In genomic region chr11:116412028-116412827, GRCm38 (mm10) we compare ENCODE assay signal across 7 mouse cellular contexts. TPM values are rescaled to one million over a fixed set of nuclear protein-coding genes. Genes with fewer than 3 reads are reported as not detected.
DNase-seq lines count a peak whose midpoint lies in the region; ATAC-seq and TF ChIP-seq lines count a peak whose summit lies in the region.

No protein-coding gene starts in this region.

- WGBS in cerebellum, adult 2 months, result under 1% methylated on average over 74 of the region's 76 CpGs
- WGBS in forebrain, embryonic 16.5 days, result under 1% methylated on average over 61 of the region's 76 CpGs
- under 1% methylated on average over 54 of the region's 76 CpGs for WGBS in limb, embryonic 13.5 days
- under 1% methylated on average over 76 of the region's 76 CpGs for WGBS in neural tube, embryonic 13.5 days

- H3K27ac ChIP-seq in cerebellum, adult 2 months (ENCODE audit: insufficient read depth, low read length), result no peak overlapping the region
- H3K27ac ChIP-seq in forebrain, embryonic 16.5 days (ENCODE audit: low read length), result peak overlapping the region; percentile 87
- peak overlapping the region; percentile 28; the same call in 1 of the 2 replicates for H3K27ac ChIP-seq in limb, embryonic 13.5 days
- peak overlapping the region; percentile 93 for H3K27ac ChIP-seq in neural tube, embryonic 13.5 days (replicated peaks)

- DNase-seq in right cerebral cortex, adult 18-20 months, result peak; percentile 34
- DNase-seq in right cerebral cortex, postnatal 36 days (ENCODE audit: low spot score in 2 of 2), result no peak
- peak; percentile 27 to 41 for DNase-seq in cerebellum, adult 2 months
- no peak for DNase-seq in left cerebral cortex, postnatal 25 days (ENCODE audit: low spot score in 2 of 2)

- TF ChIP-seq POLR2A in cerebellum, adult 2 months (IDR thresholded peaks at IDR 0.05; ENCODE audit: borderline replicate concordance, insufficient read depth, low read length), result no peak

- H3K27me3 ChIP-seq in cerebellum, adult 2 months (ENCODE audit: control insufficient read depth, insufficient read depth, low read length), result no peaks in the 10 kb centered on the region; the same call in 1 of the 2 replicates
- H3K27me3 ChIP-seq in forebrain, embryonic 16.5 days (replicated peaks; ENCODE audit: control insufficient read depth, insufficient read depth, low read length), result no peaks in the 10 kb centered on the region
- no peaks in the 10 kb centered on the region for H3K27me3 ChIP-seq in limb, embryonic 13.5 days
- no peaks in the 10 kb centered on the region for H3K27me3 ChIP-seq in neural tube, embryonic 13.5 days

- H3K9me3 ChIP-seq in forebrain, embryonic 16.5 days (ENCODE audit: control insufficient read depth, low read length), result no peaks in the 10 kb centered on the region
- no peaks in the 10 kb centered on the region for H3K9me3 ChIP-seq in limb, embryonic 13.5 days
- no peaks in the 10 kb centered on the region for H3K9me3 ChIP-seq in neural tube, embryonic 13.5 days

- peak; percentile 34 for ATAC-seq in forebrain, embryonic 16.5 days
- peak; percentile 25 for ATAC-seq in limb, embryonic 13.5 days (ENCODE audit: low FRiP score, low read depth)
- peak; percentile 42 for ATAC-seq in neural tube, embryonic 13.5 days (ENCODE audit: low read depth)

- H3K4me2 ChIP-seq in forebrain, embryonic 16.5 days (ENCODE audit: low read length), result peak overlapping the region; percentile 93
- peak overlapping the region; percentile 99 for H3K4me2 ChIP-seq in limb, embryonic 13.5 days (replicated peaks)
- peak overlapping the region; percentile 76 for H3K4me2 ChIP-seq in neural tube, embryonic 13.5 days

- peaks cover 8% of the 10 kb centered on the region; the same call in 1 of the 2 replicates for H3K4me1 ChIP-seq in cerebellum, adult 2 months (ENCODE audit: control insufficient read depth, insufficient read depth, low read length)
- peaks cover 21% of the 10 kb centered on the region for H3K4me1 ChIP-seq in forebrain, embryonic 16.5 days (replicated peaks; ENCODE audit: control insufficient read depth, insufficient read depth, low read length)
- peaks cover 31% of the 10 kb centered on the region for H3K4me1 ChIP-seq in limb, embryonic 13.5 days
- peaks cover 25% of the 10 kb centered on the region for H3K4me1 ChIP-seq in neural tube, embryonic 13.5 days (replicated peaks)

- intact Hi-C loops in left cerebral cortex, postnatal 25 days (cut with DNase I), result no loop called here

- H3K9ac ChIP-seq in forebrain, embryonic 16.5 days (replicated peaks; ENCODE audit: low read depth, low read length), result peak overlapping the region; percentile 93
- peak overlapping the region; percentile 89 for H3K9ac ChIP-seq in limb, embryonic 13.5 days
- H3K9ac ChIP-seq in neural tube, embryonic 13.5 days, result peak overlapping the region; percentile 96

- H3K4me3 ChIP-seq in cerebellum, adult 2 months (replicated peaks; ENCODE audit: insufficient read depth, low read depth, low read length), result peak overlapping the region; percentile 63
- peak overlapping the region; percentile 77 for H3K4me3 ChIP-seq in forebrain, embryonic 16.5 days (replicated peaks; ENCODE audit: low read length)
- H3K4me3 ChIP-seq in limb, embryonic 13.5 days, result peak overlapping the region; percentile 83
- H3K4me3 ChIP-seq in neural tube, embryonic 13.5 days, result peak overlapping the region; percentile 70

- H3K36me3 ChIP-seq in forebrain, embryonic 16.5 days (ENCODE audit: control insufficient read depth, insufficient read depth), result no peaks in the 10 kb centered on the region
- H3K36me3 ChIP-seq in limb, embryonic 13.5 days, result no peaks in the 10 kb centered on the region
- H3K36me3 ChIP-seq in neural tube, embryonic 13.5 days, result no peaks in the 10 kb centered on the region

- TF ChIP-seq CTCF in cerebellum, adult 2 months (IDR thresholded peaks at IDR 0.05; ENCODE audit: borderline replicate concordance, insufficient read depth, low read depth, low read length), result no peak

RNA-seq across cellular contexts. Expression of gene Rnf157, which starts 0.6 kb away (rescaled TPM):
- 121 and 147 TPM in 2 replicates for polyA plus RNA-seq in cerebellum, adult 2 months (2012; rRNA removed)
- polyA plus RNA-seq in forebrain, embryonic 16.5 days (2015; fragmentation: Nextera tagmentation; extraction: Ambion mirVana), result 37.4 and 40.7 TPM in 2 replicates
- 18.6 and 18.7 TPM in 2 replicates for polyA plus RNA-seq in limb, embryonic 13.5 days (2015; fragmentation: Nextera tagmentation; extraction: Ambion mirVana)
- polyA plus RNA-seq in neural tube, embryonic 13.5 days (2015; fragmentation: Nextera tagmentation; extraction: Ambion mirVana), result 64.8 and 72.0 TPM in 2 replicates
- 100 to 1,000 TPM; 252 to 278 TPM for total RNA-seq in left cerebral cortex, postnatal 25 days (2021)

RNA-seq across cellular contexts. Expression of gene Ubald2, which starts 21.7 kb away (rescaled TPM):
- polyA plus RNA-seq in cerebellum, adult 2 months (2012; rRNA removed), result 34.8 and 44.0 TPM in 2 replicates
- polyA plus RNA-seq in forebrain, embryonic 16.5 days (2015; fragmentation: Nextera tagmentation; extraction: Ambion mirVana), result 45.1 and 53.4 TPM in 2 replicates
- 28.2 and 30.2 TPM in 2 replicates for polyA plus RNA-seq in limb, embryonic 13.5 days (2015; fragmentation: Nextera tagmentation; extraction: Ambion mirVana)
- polyA plus RNA-seq in neural tube, embryonic 13.5 days (2015; fragmentation: Nextera tagmentation; extraction: Ambion mirVana), result 40.7 and 55.0 TPM in 2 replicates
- total RNA-seq in left cerebral cortex, postnatal 25 days (2021), result 10 to 100 TPM; 31.3 to 33.7 TPM

RNA-seq across cellular contexts. Expression of gene Qrich2, which starts 53.8 kb away (rescaled TPM):
- 0.05 TPM in 1 of 2 replicates, not detected in the other for polyA plus RNA-seq in cerebellum, adult 2 months (2012; rRNA removed)
- 0.09 TPM in 1 of 2 replicates, not detected in the other for polyA plus RNA-seq in forebrain, embryonic 16.5 days (2015; fragmentation: Nextera tagmentation; extraction: Ambion mirVana)
- polyA plus RNA-seq in limb, embryonic 13.5 days (2015; fragmentation: Nextera tagmentation; extraction: Ambion mirVana), result 0.17 and 0.24 TPM in 2 replicates
- polyA plus RNA-seq in neural tube, embryonic 13.5 days (2015; fragmentation: Nextera tagmentation; extraction: Ambion mirVana), result not detected in 2 replicates
- total RNA-seq in left cerebral cortex, postnatal 25 days (2021), result not detected

Comparison
In these comparisons a context has a peak if more than half of its experiments do, and no peak if none do; other contexts are left out.
1. DNase-seq: peak in right cerebral cortex, adult 18-20 months (single experiment) and cerebellum, adult 2 months (2 of 2); none in right cerebral cortex, postnatal 36 days (0 of 2) and left cerebral cortex, postnatal 25 days (0 of 2).
2. Peak in every context shown above with its lines, with median percentiles within 50 percentile points of each other: H3K4me3 ChIP-seq, ATAC-seq, H3K4me2 ChIP-seq and H3K9ac ChIP-seq.